Mouse (Mus musculus): ENCODE data around the gene Olfr992. TPM values are rescaled to one million over a fixed set of nuclear protein-coding genes. Genes with fewer than 3 reads are reported as not detected.
A peak's percentile ranks its signal among the peaks of the same experiment; 100 is the strongest.

Gene Olfr992
- not detected in 2 replicates for total RNA-seq (2012; rRNA removed)

DNA sequence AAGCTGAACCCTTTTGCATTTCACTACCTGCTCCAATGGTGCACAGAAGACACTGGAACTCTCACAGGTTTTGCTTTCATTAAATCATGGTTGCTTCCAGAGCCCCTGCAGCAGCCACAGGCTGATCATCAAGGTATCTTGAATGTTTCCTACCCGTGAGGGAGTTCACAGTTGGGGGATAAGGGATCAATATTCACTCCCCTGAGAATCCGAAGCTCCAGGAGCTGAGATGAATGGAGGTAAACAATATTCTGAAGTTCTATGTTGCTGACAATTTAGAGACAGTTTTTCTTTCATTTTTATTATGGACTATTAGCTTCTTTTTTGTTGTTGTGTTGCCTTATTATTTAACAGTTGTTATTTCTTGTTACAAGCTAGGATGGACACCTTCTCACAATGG is at the start of gene Olfr992:
TSS of gene Olfr992 (minus strand) at position 101 of the 400 bp plus-strand sequence.
- DNase-seq (ENCODE audit: low read depth, low spot score): no peak
- Histone ChIP-seq H3K9ac (ENCODE audit: insufficient read depth, low read depth, low read length, poor library complexity, severe bottlenecking) (no peak within 1 kb of the TSS), H3K4me3 (ENCODE audit: insufficient read depth in 1 of 2, low read depth in 1 of 2, low read length in 2 of 2, poor library complexity in 1 of 2, severe bottlenecking in 1 of 2) (no peak within 1 kb of the TSS), H3K4me1 (ENCODE audit: control insufficient read depth in 2 of 2, insufficient read depth in 2 of 2, low read length in 2 of 2, poor library complexity in 1 of 2) (no peaks in the 10 kb centered on the region), H3K36me3 (ENCODE audit: control insufficient read depth, insufficient read depth, low read length, poor library complexity, severe bottlenecking) (no peaks in the 10 kb centered on the region), H3K27ac (ENCODE audit: insufficient read depth, low read depth, low read length, poor library complexity, severe bottlenecking) (no peak within 1 kb of the TSS), H3K9me3 (ENCODE audit: control insufficient read depth, insufficient read depth, low read depth, low read length) (no peaks in the 10 kb centered on the region)
- no peak for TF ChIP-seq CHD2 (IDR thresholded peaks at IDR 0.05; ENCODE audit: low read depth, low read length)
- no peak for TF ChIP-seq ZNF384 (IDR thresholded peaks at IDR 0.05; ENCODE audit: low read depth, low read length)
- TF ChIP-seq HCFC1 (IDR thresholded peaks at IDR 0.05; ENCODE audit: borderline replicate concordance, insufficient read depth, low read length): no peak
- TF ChIP-seq MAFK (IDR thresholded peaks at IDR 0.05; ENCODE audit: insufficient read depth, low read depth, low read length): no peak
- TF ChIP-seq ZC3H11A (IDR thresholded peaks at IDR 0.05; ENCODE audit: borderline replicate concordance, low read depth, low read length): no peak
- in situ Hi-C loops (cut with MboI; ENCODE audit: low sequenced_read_pairs in 2 of 2, unreplicated experiment in 2 of 2): no loop called here

DNA sequence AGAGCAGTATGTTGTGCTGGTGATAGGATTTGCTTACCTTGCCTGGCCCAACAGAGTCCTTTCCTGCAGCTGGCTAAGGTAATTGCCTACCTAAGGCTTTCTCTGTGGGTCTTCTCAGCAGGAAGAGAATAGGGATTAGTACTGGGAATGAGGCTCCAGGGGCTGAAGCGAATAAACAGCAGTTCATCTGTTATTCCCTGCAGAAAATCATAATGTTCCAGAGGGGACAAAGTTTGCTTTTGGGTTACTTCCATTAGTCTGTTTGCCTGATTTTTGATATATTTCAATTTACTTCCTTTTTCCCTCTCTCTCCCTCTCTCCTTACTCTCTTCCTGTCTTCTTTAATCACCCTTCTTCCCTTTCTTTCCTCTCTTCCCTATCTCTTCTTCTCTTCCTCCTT is 34.3 kb upstream of the Olfr992 start, which contains the start of gene Olfr995:
TSS of gene Olfr995 (minus strand) at position 101 of the 400 bp plus-strand sequence.
- Histone ChIP-seq H3K9me3 (ENCODE audit: control insufficient read depth, insufficient read depth, low read depth, low read length) (no peaks in the 10 kb centered on the region), H3K9ac (ENCODE audit: insufficient read depth, low read depth, low read length, poor library complexity, severe bottlenecking) (no peak within 1 kb of the TSS), H3K4me1 (ENCODE audit: control insufficient read depth in 2 of 2, insufficient read depth in 2 of 2, low read length in 2 of 2, poor library complexity in 1 of 2) (no peaks in the 10 kb centered on the region), H3K27ac (ENCODE audit: insufficient read depth, low read depth, low read length, poor library complexity, severe bottlenecking) (no peak within 1 kb of the TSS), H3K36me3 (ENCODE audit: control insufficient read depth, insufficient read depth, low read length, poor library complexity, severe bottlenecking) (no peaks in the 10 kb centered on the region), H3K4me3 (ENCODE audit: insufficient read depth in 1 of 2, low read depth in 1 of 2, low read length in 2 of 2, poor library complexity in 1 of 2, severe bottlenecking in 1 of 2) (no peak within 1 kb of the TSS)
- TF ChIP-seq ZNF384 (IDR thresholded peaks at IDR 0.05; ENCODE audit: low read depth, low read length): no peak
- no peak for TF ChIP-seq MAFK (IDR thresholded peaks at IDR 0.05; ENCODE audit: insufficient read depth, low read depth, low read length)
- TF ChIP-seq HCFC1 (IDR thresholded peaks at IDR 0.05; ENCODE audit: borderline replicate concordance, insufficient read depth, low read length): no peak
- TF ChIP-seq CHD2 (IDR thresholded peaks at IDR 0.05; ENCODE audit: low read depth, low read length): no peak
- TF ChIP-seq ZC3H11A (IDR thresholded peaks at IDR 0.05; ENCODE audit: borderline replicate concordance, low read depth, low read length): no peak
- no peak for DNase-seq (ENCODE audit: low read depth, low spot score)
- in situ Hi-C loops (cut with MboI; ENCODE audit: low sequenced_read_pairs in 2 of 2, unreplicated experiment in 2 of 2): no loop called here

DNA sequence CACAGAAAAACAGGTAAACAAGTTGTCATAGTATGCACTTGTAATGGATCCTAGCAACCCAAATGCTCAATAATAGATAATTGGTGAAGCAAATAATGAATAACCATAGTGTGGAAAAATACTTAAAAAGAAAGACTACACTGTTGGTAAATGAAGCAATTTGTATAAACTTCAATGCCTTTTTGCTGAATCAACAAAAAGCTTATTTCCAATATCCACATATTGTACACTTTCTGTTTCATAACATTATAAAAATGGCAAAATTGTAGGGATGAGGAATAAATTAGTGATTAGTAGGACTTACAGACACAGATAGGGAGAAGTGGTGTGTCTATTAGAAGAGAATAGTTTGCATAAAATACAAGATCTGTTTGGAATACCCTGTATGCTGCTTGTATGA is 33.3 kb upstream of the Olfr992 start:
- no peak for DNase-seq (ENCODE audit: low read depth, low spot score)

DNA sequence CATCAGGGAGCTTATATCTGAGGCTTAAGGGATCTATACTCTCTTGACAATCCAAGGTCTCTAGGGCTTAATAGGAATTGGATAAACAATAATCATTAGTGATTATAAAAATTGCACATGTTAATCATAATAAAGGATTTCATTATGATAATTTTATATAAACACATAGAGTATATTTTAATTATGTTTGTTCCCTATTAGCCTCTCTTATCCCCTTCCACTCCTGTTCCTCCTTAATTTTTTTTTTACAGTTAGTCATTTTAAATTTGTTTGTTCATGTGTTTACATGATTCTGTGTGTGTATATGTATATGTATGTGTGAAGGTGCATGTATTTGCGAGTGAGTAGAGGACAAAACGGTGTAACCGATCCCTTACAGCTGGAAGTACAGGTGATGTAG is 27.1 kb upstream of the Olfr992 start, which contains the start of gene Olfr994:
TSS of gene Olfr994 (minus strand) at position 101 of the 400 bp plus-strand sequence.
- Histone ChIP-seq H3K4me1 (ENCODE audit: control insufficient read depth in 2 of 2, insufficient read depth in 2 of 2, low read length in 2 of 2, poor library complexity in 1 of 2) (no peaks in the 10 kb centered on the region), H3K36me3 (ENCODE audit: control insufficient read depth, insufficient read depth, low read length, poor library complexity, severe bottlenecking) (no peaks in the 10 kb centered on the region), H3K9me3 (ENCODE audit: control insufficient read depth, insufficient read depth, low read depth, low read length) (no peaks in the 10 kb centered on the region), H3K9ac (ENCODE audit: insufficient read depth, low read depth, low read length, poor library complexity, severe bottlenecking) (no peak within 1 kb of the TSS), H3K4me3 (ENCODE audit: insufficient read depth in 1 of 2, low read depth in 1 of 2, low read length in 2 of 2, poor library complexity in 1 of 2, severe bottlenecking in 1 of 2) (no peak within 1 kb of the TSS), H3K27ac (ENCODE audit: insufficient read depth, low read depth, low read length, poor library complexity, severe bottlenecking) (no peak within 1 kb of the TSS)
- TF ChIP-seq ZC3H11A (IDR thresholded peaks at IDR 0.05; ENCODE audit: borderline replicate concordance, low read depth, low read length): no peak
- no peak for TF ChIP-seq HCFC1 (IDR thresholded peaks at IDR 0.05; ENCODE audit: borderline replicate concordance, insufficient read depth, low read length)
- TF ChIP-seq CHD2 (IDR thresholded peaks at IDR 0.05; ENCODE audit: low read depth, low read length): no peak
- TF ChIP-seq MAFK (IDR thresholded peaks at IDR 0.05; ENCODE audit: insufficient read depth, low read depth, low read length): no peak
- in situ Hi-C loops (cut with MboI; ENCODE audit: low sequenced_read_pairs in 2 of 2, unreplicated experiment in 2 of 2): no loop called here
- DNase-seq (ENCODE audit: low read depth, low spot score): no peak

More for the DNA sequence above, 33.3 kb upstream of the Olfr992 start:
- Histone ChIP-seq H3K9me3 (ENCODE audit: control insufficient read depth, insufficient read depth, low read depth, low read length) (no peaks in the 10 kb centered on the region), H3K4me3 (ENCODE audit: insufficient read depth in 1 of 2, low read depth in 1 of 2, low read length in 2 of 2, poor library complexity in 1 of 2, severe bottlenecking in 1 of 2) (no peak overlapping the region), H3K36me3 (ENCODE audit: control insufficient read depth, insufficient read depth, low read length, poor library complexity, severe bottlenecking) (no peaks in the 10 kb centered on the region), H3K27ac (ENCODE audit: insufficient read depth, low read depth, low read length, poor library complexity, severe bottlenecking) (no peak overlapping the region), H3K9ac (ENCODE audit: insufficient read depth, low read depth, low read length, poor library complexity, severe bottlenecking) (no peak overlapping the region), H3K4me1 (ENCODE audit: control insufficient read depth in 2 of 2, insufficient read depth in 2 of 2, low read length in 2 of 2, poor library complexity in 1 of 2) (no peaks in the 10 kb centered on the region)
- in situ Hi-C loops (cut with MboI; ENCODE audit: low sequenced_read_pairs in 2 of 2, unreplicated experiment in 2 of 2): no loop called here
- TF ChIP-seq CHD2 (IDR thresholded peaks at IDR 0.05; ENCODE audit: low read depth, low read length) (no peak), MAFK (IDR thresholded peaks at IDR 0.05; ENCODE audit: insufficient read depth, low read depth, low read length) (peak; percentile 68)

DNA sequence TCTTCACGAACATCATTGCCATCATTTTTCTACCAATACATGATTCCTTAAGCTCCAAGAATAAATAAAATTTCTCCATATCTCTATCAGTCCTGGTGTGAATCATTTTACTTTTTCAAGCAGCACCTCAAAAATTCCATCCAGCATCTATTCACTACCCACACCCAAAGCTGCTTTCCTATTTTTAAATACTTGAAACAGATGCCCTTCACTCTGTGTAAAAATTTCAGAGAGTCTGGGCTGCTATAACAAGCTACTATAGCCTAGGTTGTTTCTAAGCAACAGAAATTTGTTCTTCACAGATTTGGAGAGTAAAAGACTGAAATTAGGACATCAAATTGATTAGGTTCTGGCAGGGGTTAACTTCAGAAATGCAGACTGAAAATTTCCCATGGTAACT is 16.6 kb upstream of the Olfr992 start:
- in situ Hi-C loops (cut with MboI; ENCODE audit: low sequenced_read_pairs in 2 of 2, unreplicated experiment in 2 of 2): no loop called here
- DNase-seq (ENCODE audit: low read depth, low spot score): no peak
- H3K36me3 ChIP-seq (ENCODE audit: control insufficient read depth, insufficient read depth, low read length, poor library complexity, severe bottlenecking): no peaks in the 10 kb centered on the region
- no peaks in the 10 kb centered on the region for H3K4me1 ChIP-seq (ENCODE audit: control insufficient read depth in 2 of 2, insufficient read depth in 2 of 2, low read length in 2 of 2, poor library complexity in 1 of 2)
- TF ChIP-seq HCFC1 (IDR thresholded peaks at IDR 0.05; ENCODE audit: borderline replicate concordance, insufficient read depth, low read length) (no peak), ZNF384 (IDR thresholded peaks at IDR 0.05; ENCODE audit: low read depth, low read length) (no peak), ZC3H11A (IDR thresholded peaks at IDR 0.05; ENCODE audit: borderline replicate concordance, low read depth, low read length) (no peak)
- no peak overlapping the region for H3K9ac ChIP-seq (ENCODE audit: insufficient read depth, low read depth, low read length, poor library complexity, severe bottlenecking)
- H3K9me3 ChIP-seq (ENCODE audit: control insufficient read depth, insufficient read depth, low read depth, low read length): no peaks in the 10 kb centered on the region
- no peak overlapping the region for H3K27ac ChIP-seq (ENCODE audit: insufficient read depth, low read depth, low read length, poor library complexity, severe bottlenecking)
- H3K4me3 ChIP-seq (ENCODE audit: insufficient read depth in 1 of 2, low read depth in 1 of 2, low read length in 2 of 2, poor library complexity in 1 of 2, severe bottlenecking in 1 of 2): no peak overlapping the region
